Mouse (Mus musculus): ENCODE results near the gene Prrg2. TPM values are rescaled to one million over a fixed set of nuclear protein-coding genes. Genes with fewer than 3 reads are reported as not detected.

Gene Prrg2
- total and polyA plus RNA-seq, 2 experiments from 2014 or later = 10.5 to 17.2 TPM

GRCm38 (mm10) chr7:45052862-45053116 lies 9.7 kb downstream of the Prrg2 start, which contains the start of gene Prr12:
Gene Prr12 (minus strand): TSS chr7:45052881.
- Histone ChIP-seq H3K27me3 (ENCODE audit: insufficient read depth, low read length) (no peaks in the 10 kb centered on the region), H3K36me3 (ENCODE audit: insufficient read depth, low read length) (peaks cover 23% of the 10 kb centered on the region), H3K9ac (replicated peaks; ENCODE audit: low read length) (peak within 1 kb of the TSS; percentile 81), H3K4me3 (ENCODE audit: low read length) (peak within 1 kb of the TSS; percentile 88), H3K4me1 (ENCODE audit: insufficient read depth, low read length) (0 out of 2 replicates have a peak, but pooled peaks cover 5% of the 10 kb centered on the region), H3K9me3 (ENCODE audit: low read length) (no peaks in the 10 kb centered on the region), H3K4me2 (ENCODE audit: low read depth, low read length) (peak within 1 kb of the TSS; percentile 96), H3K27ac (peak within 1 kb of the TSS; percentile 99)
- 0% methylated on average over 3 of the region's 18 CpGs for WGBS
- no peak for TF ChIP-seq CTCF (IDR thresholded peaks at IDR 0.05; ENCODE audit: low read depth)
- DNase-seq (ENCODE audit: low spot score) (peak; percentile 77), ATAC-seq (peak; percentile 10; the same call in 1 of the 2 replicates)

- Histone ChIP-seq H3K4me3 (ENCODE audit: low read length) (peak overlapping the region; percentile 88), H3K27me3 (ENCODE audit: insufficient read depth, low read length) (no peaks in the 10 kb centered on the region), H3K4me2 (ENCODE audit: low read depth, low read length) (peak overlapping the region; percentile 96), H3K27ac (peak overlapping the region; percentile 99), H3K9me3 (ENCODE audit: low read length) (no peaks in the 10 kb centered on the region), H3K9ac (replicated peaks; ENCODE audit: low read length) (peak overlapping the region; percentile 81), H3K4me1 (ENCODE audit: insufficient read depth, low read length) (0 out of 2 replicates have a peak, but pooled peaks cover 5% of the 10 kb centered on the region), H3K36me3 (ENCODE audit: insufficient read depth, low read length) (peaks cover 27% of the 10 kb centered on the region)
- DNase-seq (ENCODE audit: low spot score) (peak; percentile 39), ATAC-seq (no peak)
- 1% methylated on average over 37 of the region's 38 CpGs for WGBS
- no peak for TF ChIP-seq CTCF (IDR thresholded peaks at IDR 0.05; ENCODE audit: low read depth)
These were observed 10.2 kb downstream of the Prrg2 start for GRCm38 (mm10) chr7:45052181-45052861.

DNA sequence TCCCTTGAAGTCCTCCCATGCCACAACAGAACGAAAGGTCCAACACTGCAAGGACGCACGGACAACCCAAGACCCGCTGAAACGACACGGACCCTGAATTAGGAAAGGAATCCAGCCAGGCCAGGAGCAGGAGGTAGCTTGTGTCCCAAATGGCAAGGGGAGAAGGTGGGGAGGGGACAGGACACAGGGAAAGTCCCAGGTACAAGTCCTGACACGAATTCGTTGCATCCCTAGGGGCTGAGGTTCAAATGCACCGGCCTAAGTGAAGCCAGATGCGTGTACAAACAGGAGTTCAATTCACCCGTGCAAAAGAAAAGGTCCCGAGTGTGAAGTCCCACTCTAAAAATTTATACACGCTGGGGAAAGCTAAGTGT lies 10.9 kb downstream of the Prrg2 start:
- ATAC-seq = no peak
- Histone ChIP-seq H3K27me3 (ENCODE audit: insufficient read depth, low read length) (no peaks in the 10 kb centered on the region), H3K27ac (peak overlapping the region; percentile 99), H3K4me3 (ENCODE audit: low read length) (peak overlapping the region; percentile 88), H3K36me3 (ENCODE audit: insufficient read depth, low read length) (peaks cover 34% of the 10 kb centered on the region), H3K9me3 (ENCODE audit: low read length) (no peaks in the 10 kb centered on the region), H3K4me1 (ENCODE audit: insufficient read depth, low read length) (0 out of 2 replicates have a peak, but pooled peaks cover 5% of the 10 kb centered on the region), H3K4me2 (ENCODE audit: low read depth, low read length) (peak overlapping the region; percentile 96), H3K9ac (replicated peaks; ENCODE audit: low read length) (peak overlapping the region; percentile 81)
- 1% methylated on average over 13 of the region's 13 CpGs for WGBS
- no peak for TF ChIP-seq CTCF (IDR thresholded peaks at IDR 0.05; ENCODE audit: low read depth)
- no peak for DNase-seq (ENCODE audit: low spot score)

DNA sequence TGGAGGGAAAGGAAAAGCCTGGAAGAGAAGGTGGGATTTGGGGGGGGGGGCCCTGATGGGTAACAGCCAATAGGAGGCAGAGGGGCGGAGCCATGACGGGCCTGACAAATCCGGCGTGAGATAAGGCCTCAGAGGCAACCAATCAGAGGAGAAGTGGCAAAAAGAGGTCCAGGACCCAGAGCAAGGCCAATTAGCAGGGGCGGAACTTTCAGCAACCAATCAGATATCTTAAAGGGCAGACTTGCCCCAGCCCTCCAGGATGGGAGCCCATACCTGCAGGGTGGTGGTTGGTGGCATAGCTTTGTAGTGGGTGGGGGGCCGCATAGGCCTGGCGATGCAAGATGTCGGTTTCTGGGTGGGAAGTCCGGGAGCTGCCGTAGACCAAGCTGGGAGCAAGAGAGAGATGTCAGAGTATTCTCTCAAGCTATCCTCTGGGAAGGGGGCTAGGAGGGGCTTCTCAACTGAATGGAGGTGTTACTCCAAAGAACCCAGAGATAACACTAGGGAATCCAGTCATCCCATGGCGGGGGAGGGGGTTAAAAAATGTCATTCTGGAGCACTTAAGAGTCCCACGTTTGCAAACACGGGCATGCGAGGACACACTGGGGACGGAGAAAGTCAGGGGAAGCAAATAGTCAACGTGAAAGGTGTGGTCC lies 11.4 kb downstream of the Prrg2 start:
- peaks cover 39% of the 10 kb centered on the region for H3K36me3 ChIP-seq (ENCODE audit: insufficient read depth, low read length)

GRCm38 (mm10) chr7:45048923-45049657 lies 13.4 kb downstream of the Prrg2 start:
- peaks cover 51% of the 10 kb centered on the region for H3K36me3 ChIP-seq (ENCODE audit: insufficient read depth, low read length)
- no peak for TF ChIP-seq CTCF (IDR thresholded peaks at IDR 0.05; ENCODE audit: low read depth)
- H3K9ac ChIP-seq (replicated peaks; ENCODE audit: low read length) = no peak overlapping the region
- no peaks in the 10 kb centered on the region for H3K9me3 ChIP-seq (ENCODE audit: low read length)
- no peak overlapping the region for H3K27ac ChIP-seq
- no peak overlapping the region for H3K4me2 ChIP-seq (ENCODE audit: low read depth, low read length)
- WGBS = 91% methylated on average over 23 of the region's 23 CpGs
- H3K4me1 ChIP-seq (ENCODE audit: insufficient read depth, low read length) = 0 out of 2 replicates have a peak, but pooled peaks cover 5% of the 10 kb centered on the region
- no peaks in the 10 kb centered on the region for H3K27me3 ChIP-seq (ENCODE audit: insufficient read depth, low read length)
- ATAC-seq = no peak
- no peak overlapping the region for H3K4me3 ChIP-seq (ENCODE audit: low read length)
- DNase-seq (ENCODE audit: low spot score) = no peak

More for the DNA sequence above, 11.4 kb downstream of the Prrg2 start:
- H3K4me1 ChIP-seq (ENCODE audit: insufficient read depth, low read length) = 0 out of 2 replicates have a peak, but pooled peaks cover 5% of the 10 kb centered on the region
- H3K27me3 ChIP-seq (ENCODE audit: insufficient read depth, low read length) = no peaks in the 10 kb centered on the region
- H3K27ac ChIP-seq = peak overlapping the region; percentile 99; the same call in 1 of the 2 replicates
- H3K9ac ChIP-seq (replicated peaks; ENCODE audit: low read length) = peak overlapping the region; percentile 81; the same call in 1 of the 2 replicates
- H3K4me3 ChIP-seq (ENCODE audit: low read length) = peak overlapping the region; percentile 88
- WGBS = 10% methylated on average over 16 of the region's 16 CpGs
- peak overlapping the region; percentile 96 for H3K4me2 ChIP-seq (ENCODE audit: low read depth, low read length)
- ATAC-seq = peak; percentile 77
- no peaks in the 10 kb centered on the region for H3K9me3 ChIP-seq (ENCODE audit: low read length)
- DNase-seq (ENCODE audit: low spot score) = peak; percentile 96
- no peak for TF ChIP-seq CTCF (IDR thresholded peaks at IDR 0.05; ENCODE audit: low read depth)

DNA sequence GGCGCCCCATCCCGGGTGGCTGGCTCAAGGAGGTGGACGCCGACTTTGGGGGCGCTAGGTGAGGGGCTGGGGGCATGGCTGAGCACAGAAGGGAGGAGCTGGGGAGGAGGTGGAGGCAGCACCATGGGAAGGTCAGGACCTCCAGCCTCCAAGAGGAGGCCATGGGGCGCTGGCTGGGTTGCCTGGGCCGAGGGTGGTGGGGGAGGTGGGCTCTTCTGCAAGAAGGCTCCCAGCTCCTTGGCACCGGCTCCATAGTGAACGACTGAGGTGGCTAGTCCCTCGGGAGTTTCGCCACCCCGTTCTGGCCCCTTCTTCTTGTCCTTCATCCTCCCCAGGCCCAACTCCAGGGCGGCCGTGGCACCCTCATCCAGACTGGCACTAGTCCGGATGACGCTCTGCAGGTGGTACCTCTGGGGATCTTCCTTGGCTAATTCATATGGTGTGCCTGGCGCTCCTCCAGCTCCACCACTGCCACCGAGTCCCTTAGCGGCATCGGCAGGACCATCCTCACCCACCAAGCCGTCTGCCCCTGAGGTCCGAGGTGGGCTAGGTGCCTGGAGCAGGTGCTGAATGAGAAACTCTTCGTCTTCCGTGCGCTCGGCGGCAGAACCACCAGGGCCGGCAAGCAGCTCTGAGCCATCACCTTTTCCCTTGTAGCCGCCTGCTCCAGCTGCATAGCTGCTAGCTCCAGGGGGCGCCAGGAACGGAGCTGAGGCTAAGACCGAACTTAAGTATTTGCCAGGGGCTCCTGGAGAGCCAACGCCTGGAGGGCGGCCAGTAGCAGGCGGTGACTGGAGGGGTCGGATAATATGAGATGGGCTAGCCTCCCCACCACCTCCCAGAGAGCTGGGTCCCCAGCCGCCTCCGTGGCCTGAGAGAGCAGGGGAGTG lies 14.2 kb downstream of the Prrg2 start:
- TF ChIP-seq CTCF (IDR thresholded peaks at IDR 0.05; ENCODE audit: low read depth) = no peak
- H3K27ac ChIP-seq = no peak overlapping the region
- WGBS = 84% methylated on average over 38 of the region's 38 CpGs

More for the DNA sequence above, 14.2 kb downstream of the Prrg2 start:
- Histone ChIP-seq H3K27me3 (ENCODE audit: insufficient read depth, low read length) (no peaks in the 10 kb centered on the region), H3K4me2 (ENCODE audit: low read depth, low read length) (no peak overlapping the region), H3K9me3 (ENCODE audit: low read length) (no peaks in the 10 kb centered on the region), H3K9ac (replicated peaks; ENCODE audit: low read length) (no peak overlapping the region), H3K36me3 (ENCODE audit: insufficient read depth, low read length) (peaks cover 59% of the 10 kb centered on the region), H3K4me3 (ENCODE audit: low read length) (no peak overlapping the region), H3K4me1 (ENCODE audit: insufficient read depth, low read length) (0 out of 2 replicates have a peak, but pooled peaks cover 5% of the 10 kb centered on the region)
- ATAC-seq = no peak
- DNase-seq (ENCODE audit: low spot score) = no peak

Data from hindbrain, postnatal 0 days (tissue).